Mouse (Mus musculus): ENCODE data around the gene Cacna2d1.
A peak's percentile ranks its signal among the peaks of the same experiment; 100 is the strongest.

The Cacna2d1 gene

DNA sequence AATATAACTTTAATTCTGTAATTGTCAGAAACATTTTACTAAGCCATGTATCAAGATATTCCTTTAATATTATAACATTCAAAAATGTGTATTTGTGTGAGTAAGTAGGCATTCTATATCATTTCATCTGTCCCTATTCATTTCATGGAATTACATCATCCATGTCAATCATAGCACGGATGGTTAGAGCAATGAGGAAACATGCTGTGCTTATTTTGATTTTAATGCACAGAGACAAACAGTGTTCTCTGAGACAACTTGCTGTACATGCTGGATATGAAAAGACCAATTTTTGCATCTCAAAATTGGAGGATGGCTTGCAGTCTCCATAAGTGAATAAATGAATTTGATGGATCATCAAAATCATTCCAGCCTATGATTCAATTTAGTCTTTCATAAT, 232.4 kb downstream of the Cacna2d1 start:
- no peak for DNase-seq

GRCm38 (mm10) chr5:16181041-16181440, 246.6 kb downstream of the Cacna2d1 start:
- no peak for DNase-seq

DNA sequence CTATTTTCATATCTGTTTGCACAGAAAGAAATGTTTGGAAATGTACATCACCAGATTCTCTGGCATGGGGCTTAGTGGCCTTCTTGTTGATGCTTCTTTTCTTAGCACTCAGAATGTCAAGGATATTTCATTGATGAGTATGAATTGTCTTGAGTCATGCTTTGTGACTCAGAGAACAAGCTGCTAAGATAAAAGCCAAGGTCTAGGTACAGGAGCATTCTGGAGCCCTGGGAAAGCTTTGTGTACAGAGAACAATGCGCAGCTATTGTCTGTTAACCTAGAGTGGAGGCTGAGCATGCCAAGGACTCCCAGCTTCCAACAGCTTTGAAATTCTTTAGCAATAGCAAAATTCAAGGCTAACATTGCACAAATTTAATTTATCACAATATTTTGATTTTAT, 249.6 kb downstream of the Cacna2d1 start:
- DNase-seq: no peak

GRCm38 (mm10) chr5:16187931-16188330, 253.4 kb downstream of the Cacna2d1 start:
- DNase-seq: peak; percentile 9

- DNase-seq: no peak
Measured at GRCm38 (mm10) chr5:16189878-16190277, 255.4 kb downstream of the Cacna2d1 start.

DNA sequence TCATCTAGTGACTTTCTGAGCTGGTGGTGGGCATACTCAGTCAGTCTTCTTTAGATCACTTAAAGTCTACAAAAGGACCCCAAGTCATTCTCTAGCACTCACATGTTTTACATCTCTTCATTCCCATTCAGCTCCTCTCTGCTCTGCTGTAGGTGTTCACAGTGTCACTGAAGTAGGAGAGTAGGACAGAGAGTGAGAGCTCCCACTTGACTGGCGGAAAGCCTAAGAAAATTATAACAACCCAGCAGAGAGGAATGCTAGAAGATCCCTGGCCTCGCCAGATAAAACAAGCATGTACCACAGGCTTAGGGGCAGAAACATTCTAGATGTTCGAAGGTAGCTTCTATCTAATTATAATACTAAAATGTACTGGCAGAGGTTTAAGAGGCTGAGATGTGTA, 256.7 kb downstream of the Cacna2d1 start:
- DNase-seq: no peak

DNA sequence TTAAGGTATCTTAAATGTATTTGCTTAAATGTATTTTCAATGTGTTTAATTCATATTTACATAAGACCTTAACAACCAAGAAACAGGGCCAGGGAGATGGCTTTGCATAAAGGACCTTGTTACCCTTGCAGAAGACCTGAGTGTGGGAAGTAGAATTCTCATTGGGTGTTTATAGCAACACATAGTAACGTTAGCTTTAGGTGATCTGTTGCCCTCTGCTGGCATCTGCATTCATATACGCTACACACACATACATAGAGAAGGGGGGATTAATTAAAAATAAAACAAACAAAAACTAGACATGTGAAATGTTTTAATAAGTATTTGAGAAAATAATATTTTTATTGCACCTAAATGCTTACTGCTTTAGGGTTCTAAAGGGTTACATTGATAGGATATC, 265.3 kb downstream of the Cacna2d1 start:
- DNase-seq: no peak

DNA sequence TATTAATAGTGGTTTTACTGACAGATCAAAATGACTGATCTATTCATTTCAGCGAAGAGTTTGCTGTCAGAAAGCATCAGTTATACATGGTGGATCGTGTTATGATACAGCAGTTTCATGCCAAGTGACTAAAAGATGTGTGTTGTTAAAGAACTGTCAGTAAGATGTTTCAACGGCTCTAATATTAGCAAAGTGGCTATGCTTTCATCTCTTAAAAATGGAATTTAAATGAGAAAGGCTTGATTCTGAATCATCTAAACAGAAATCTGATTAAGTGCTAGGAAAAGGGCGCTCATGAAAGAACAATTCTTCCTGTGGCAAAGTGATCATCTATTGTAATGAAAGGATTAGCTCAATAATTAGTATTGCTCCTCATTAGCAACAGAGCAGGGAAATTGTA, 287.5 kb downstream of the Cacna2d1 start:
- no peak for DNase-seq

- DNase-seq: no peak
Measured at GRCm38 (mm10) chr5:16225359-16225758, 290.9 kb downstream of the Cacna2d1 start.

- DNase-seq: peak; percentile 52
Measured at GRCm38 (mm10) chr5:16229384-16229783, 294.9 kb downstream of the Cacna2d1 start.

DNA sequence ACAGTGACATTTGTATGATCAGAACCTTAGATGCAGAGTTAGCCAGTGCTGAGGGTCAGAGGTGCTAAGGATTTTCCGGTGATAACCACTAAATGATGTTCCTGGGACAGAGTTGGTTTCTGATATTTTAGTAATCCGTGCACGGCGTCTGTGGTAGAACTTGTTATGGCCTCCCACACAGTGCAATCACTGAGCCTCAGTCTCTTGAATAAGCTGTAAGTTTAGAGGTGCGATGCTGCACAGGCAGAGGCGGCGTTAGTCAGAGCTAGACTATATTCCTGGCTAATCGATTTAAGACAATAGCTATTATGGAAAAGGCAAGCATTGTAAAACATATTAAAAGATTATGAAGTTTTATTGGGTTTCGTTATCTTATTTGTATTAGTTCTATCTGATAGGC, 297.0 kb downstream of the Cacna2d1 start:
- DNase-seq: no peak

DNA sequence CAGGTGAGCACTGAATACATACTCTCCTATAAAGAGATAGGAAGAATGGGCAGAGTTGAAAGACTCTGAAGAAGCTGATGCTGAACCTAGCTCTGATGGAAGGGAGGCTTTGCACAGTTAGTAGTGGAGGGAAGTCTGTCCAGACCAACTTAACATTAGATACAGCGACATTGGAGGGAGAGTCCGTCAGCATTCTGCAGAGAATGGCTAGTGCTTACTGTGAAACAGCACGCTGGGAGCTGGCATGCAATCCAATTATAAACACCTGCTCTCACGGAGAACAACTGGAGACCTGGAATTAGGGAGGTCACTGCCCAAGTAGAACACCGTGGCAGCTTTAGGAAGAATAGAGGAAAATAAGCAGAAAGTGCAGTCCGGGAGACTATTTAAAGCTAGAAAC, 300.4 kb downstream of the Cacna2d1 start:
- no peak for DNase-seq

DNA sequence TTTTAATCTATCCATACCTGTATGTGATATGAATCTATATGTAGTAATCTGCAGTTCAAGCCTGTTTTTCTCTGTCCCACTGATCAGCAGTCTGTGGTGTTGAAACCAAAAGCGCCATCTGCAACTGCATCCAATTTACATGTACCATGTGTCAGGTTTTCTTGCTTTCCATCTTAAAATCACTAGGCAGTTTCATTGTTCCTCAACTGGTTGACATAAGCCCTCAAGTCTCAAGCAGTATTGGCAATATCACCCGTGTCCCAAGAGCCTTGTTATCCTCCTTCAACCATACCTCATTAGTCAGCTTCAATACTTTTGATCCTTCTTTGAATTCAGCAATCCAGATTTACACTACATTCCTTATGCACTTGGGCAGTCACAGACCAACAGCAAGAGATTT, 301.4 kb downstream of the Cacna2d1 start:
- DNase-seq: no peak

- no peak for DNase-seq
Measured at GRCm38 (mm10) chr5:16236608-16237007, 302.1 kb downstream of the Cacna2d1 start.

- DNase-seq: peak; percentile 70
Measured at GRCm38 (mm10) chr5:16237972-16238371, 303.5 kb downstream of the Cacna2d1 start.

DNA sequence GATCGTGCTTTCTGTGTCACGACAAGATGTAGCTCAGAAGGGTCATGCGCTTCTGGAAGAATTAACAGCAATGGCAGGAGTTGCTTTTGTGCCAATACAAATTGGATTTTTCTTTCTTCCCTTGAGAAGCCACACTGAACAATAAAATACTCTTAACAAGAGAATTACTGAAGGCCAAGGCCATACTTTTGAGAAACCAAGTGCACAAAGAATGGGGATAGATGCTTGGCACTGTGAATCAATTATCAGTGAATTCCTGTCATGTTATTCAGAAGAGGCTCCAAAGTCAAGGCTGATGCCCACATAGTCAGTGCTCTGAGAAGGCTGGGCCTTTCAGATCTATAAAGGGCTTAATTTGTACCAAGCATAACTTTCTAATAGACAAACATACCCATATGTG, 305.8 kb downstream of the Cacna2d1 start:
- no peak for DNase-seq

GRCm38 (mm10) chr5:16243599-16243998, 309.1 kb downstream of the Cacna2d1 start:
- no peak for DNase-seq

DNA sequence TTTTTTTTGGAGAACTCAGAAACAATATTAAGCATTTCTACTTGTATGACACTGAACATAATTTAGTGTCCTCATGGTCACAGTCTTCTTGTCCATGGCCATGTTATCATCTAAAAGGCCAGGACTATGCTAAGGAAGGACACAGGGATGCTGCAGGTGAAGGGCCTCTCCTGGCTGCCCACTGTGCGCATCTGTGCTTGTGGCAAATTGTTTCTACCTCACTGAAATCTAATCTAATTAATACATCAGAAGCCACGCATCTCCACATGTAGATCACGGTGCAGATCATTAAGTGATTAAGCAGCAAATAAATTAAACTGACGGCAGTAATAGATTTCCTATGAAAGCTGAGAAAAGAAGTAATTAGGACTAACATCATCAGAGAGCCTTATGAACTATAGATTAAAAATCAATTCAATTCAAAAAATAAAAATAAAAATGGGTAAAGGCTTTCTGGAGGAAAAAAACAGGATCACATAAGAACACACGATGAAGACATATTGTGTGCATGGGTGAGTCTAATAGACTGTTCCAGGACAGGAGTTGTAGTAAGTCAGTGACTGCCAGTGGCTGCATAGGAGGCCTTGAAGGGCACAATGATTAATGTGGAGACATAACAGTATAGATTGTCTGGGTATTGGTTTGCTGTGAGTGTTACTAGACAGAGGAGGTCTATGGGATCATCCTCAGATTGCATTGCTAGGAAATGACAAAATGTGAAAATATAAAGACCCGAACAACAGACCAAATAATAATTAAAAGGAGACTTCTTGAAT, 318.4 kb downstream of the Cacna2d1 start:
- DNase-seq: no peak

DNA sequence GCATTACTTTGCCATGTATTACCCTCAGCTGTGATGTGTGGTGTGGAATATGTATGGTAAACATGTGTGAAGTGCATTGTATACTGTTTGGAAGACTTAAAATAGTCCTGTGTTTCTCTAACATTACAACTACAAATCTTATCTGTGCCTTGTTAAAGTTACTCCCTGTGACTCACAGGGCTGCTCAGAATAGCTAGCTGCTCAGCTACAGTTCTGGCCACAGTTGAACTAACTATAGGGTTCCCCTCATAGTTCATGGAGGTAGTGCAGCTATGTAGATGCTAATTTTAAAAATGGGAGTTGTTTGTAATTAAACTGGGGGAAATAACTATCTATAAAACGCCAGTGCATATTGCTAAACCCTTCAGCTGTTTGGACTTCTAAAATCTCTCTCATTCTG, 319.3 kb downstream of the Cacna2d1 start:
- DNase-seq: no peak

DNA sequence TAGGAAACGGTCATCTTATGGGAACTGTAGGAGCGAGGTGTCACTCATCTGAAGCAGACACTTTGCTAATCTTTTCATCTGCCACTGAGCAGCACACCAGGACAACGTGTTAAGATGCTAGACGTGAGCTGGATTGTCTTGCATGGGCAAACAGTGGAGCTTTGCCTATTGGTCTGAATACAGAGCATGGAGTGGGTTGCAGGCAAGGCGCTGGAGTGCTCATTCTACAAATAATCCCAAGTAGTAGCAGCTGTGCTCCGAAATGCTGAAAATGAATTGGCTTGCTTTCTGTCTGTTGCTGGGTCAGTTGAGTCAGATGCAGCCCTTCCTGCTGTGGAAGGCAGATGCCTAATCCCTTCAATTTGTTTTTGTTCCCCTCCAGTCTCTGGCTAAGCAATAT, 330.9 kb downstream of the Cacna2d1 start:
- no peak for DNase-seq

- DNase-seq: no peak
Measured at GRCm38 (mm10) chr5:16277058-16277457, 342.6 kb downstream of the Cacna2d1 start.

- DNase-seq: no peak
Measured at GRCm38 (mm10) chr5:16281229-16281628, 346.7 kb downstream of the Cacna2d1 start.

DNA sequence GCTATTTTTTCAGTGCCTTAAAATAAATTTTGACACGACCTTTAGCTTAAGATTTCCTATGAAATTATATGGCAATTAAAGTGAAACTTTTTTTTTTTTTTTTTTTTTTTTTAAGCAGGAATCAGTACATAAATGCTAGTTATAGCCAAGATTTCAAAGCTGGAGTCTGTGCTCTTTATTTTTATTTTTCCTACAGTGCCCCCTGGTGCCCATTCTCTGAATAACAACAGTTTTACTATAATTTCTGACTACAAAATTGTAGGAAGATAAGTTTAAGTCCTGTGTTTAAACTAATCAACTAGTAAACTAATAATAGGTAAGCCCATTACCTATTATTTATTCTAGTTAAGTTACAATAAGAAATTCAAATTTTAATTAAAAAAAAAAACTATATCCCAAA, 358.7 kb downstream of the Cacna2d1 start:
- DNase-seq: peak; percentile 43

DNA sequence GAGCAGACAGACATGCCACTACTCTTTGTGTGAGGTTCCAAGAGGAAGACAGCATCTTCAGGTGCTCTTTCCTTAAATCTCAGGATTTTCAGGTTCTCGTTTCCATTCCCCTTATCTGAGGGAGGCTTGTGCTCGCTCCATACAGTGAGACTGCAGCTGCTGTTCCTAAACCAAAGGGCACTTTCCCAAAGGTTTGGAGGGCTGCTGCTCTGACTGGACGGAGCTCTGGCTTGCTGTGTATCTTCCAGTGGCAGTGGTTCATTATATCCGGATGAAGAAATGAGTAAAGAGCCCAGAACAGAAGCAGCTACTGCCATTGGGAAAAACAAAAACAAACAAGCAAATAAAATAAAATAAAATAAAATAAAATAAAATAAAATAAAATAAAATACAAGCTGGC, 359.3 kb downstream of the Cacna2d1 start:
- no peak for DNase-seq

DNA sequence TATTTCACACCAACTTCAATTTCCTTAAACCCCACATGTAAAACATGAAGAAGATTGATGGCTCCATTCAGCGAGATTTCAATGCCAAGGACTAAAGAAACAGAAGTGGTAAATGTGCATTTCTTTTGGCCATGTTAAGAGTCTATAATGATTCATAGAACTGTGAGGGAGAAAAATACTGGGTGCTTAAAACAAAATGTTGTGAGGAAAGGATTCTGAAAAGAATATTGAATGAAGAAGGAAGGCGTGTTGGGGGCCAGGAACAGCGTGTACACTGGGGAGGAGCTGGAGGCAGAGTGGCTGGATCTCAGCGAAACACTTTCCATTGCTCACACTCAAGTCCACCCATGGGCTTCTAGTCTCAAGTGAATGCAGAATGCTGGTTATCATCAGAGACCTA, 360.2 kb downstream of the Cacna2d1 start:
- DNase-seq: no peak
